Comparison of ENCODE assay signal across 15 mouse cellular contexts in the genomic region with DNA sequence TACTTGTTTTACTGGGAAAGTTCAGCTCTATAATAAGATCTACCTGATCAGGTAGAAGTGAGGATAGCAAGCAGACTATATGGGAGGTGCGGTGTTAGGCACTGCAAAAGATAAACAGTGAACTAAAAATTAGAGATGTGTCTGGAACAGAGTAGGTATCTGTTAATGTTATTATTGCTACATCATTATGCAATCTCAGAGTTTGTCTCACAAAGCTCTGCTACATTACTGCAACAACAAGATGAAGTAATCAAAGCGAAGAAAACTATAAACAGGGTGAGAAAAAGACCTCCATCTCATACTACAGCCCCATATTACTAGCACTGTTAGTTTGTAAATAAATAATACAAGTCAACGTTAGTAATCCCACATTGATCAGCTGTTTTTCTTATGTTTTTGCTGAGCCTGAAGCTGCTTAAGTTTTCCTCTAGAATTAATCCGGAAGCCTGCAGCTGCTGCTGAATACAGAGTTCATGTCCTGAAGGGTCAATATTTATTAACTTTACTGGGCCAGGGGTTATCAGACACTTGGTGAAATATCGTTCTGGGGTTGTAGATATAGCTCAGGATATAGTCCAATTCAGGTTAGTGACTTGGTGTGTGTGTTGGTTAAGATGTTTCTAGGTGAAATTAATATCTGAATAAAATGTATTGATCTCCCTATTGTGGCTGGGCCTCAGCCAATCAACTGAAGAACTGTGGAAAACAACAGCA.
"Had no signal": no experiment of that assay in that cellular context is flagged by ENCODE, and none has a peak within 500 bp of the region (broad histone marks: within the 10 kb centered on the region; RNA-seq: fewer than 3 reads in every experiment).

No protein-coding gene starts in this region.

- H3K4me1 ChIP-seq: neural tube, embryonic 15.5 days; stomach, embryonic 15.5 days had no signal

- H3K9me3 ChIP-seq: neural tube, embryonic 15.5 days; stomach, embryonic 15.5 days had no signal

- H3K4me2 ChIP-seq: neural tube, embryonic 15.5 days; stomach, embryonic 15.5 days had no signal

- H3K36me3 ChIP-seq: neural tube, embryonic 15.5 days; stomach, embryonic 15.5 days had no signal

- H3K9ac ChIP-seq: neural tube, embryonic 15.5 days; stomach, embryonic 15.5 days had no signal

- H3K27me3 ChIP-seq: neural tube, embryonic 15.5 days; stomach, embryonic 15.5 days had no signal

- DNase-seq: retina, postnatal 1 day; right cerebral cortex, adult 18-20 months; right cerebral cortex, postnatal 14 days; right cerebral cortex, postnatal 25 days; right cerebral cortex, postnatal 4 days; spleen, adult 18-20 months; thymus, adult 18-20 months; thymus, adult 2 months; thymus, postnatal 14 days; thymus, postnatal 25 days; thymus, postnatal 36 days; thymus, postnatal 4 days had no signal

- H3K27ac ChIP-seq: neural tube, embryonic 15.5 days; stomach, embryonic 15.5 days; stomach, postnatal 0 days had no signal

- H3K4me3 ChIP-seq: neural tube, embryonic 15.5 days; stomach, embryonic 15.5 days had no signal
